Mouse (Mus musculus) thymus, postnatal 10 days (tissue): ENCODE measurements around the gene Ccrl2.

Source experiments
- DNase-seq, 2 experiments: peaks; one replicate each; pipeline ENCODE4 v3.0.0; 2021; ENCODE audit warnings: low spot score in 2 of 2

The Ccrl2 gene

GRCm38 (mm10) chr9:111058943-111059556, 1.7 kb upstream of the Ccrl2 start:
- no peak for DNase-seq

- no peak for DNase-seq
Observed at GRCm38 (mm10) chr9:111057544-111058370, 438 bp upstream of the Ccrl2 start.

- DNase-seq = no peak
Observed at GRCm38 (mm10) chr9:111056519-111056797, 861 bp downstream of the Ccrl2 start.

GRCm38 (mm10) chr9:111055800-111056518, 1.4 kb downstream of the Ccrl2 start:
- no peak for DNase-seq

- no peak for DNase-seq
Observed at GRCm38 (mm10) chr9:111054923-111055322, 2.4 kb downstream of the Ccrl2 start.

- no peak for DNase-seq
Observed at GRCm38 (mm10) chr9:111048452-111048851, 8.9 kb downstream of the Ccrl2 start.

- DNase-seq = no peak
Observed at GRCm38 (mm10) chr9:111047266-111047665, 10.1 kb downstream of the Ccrl2 start.

GRCm38 (mm10) chr9:111046222-111046621, 11.1 kb downstream of the Ccrl2 start:
- DNase-seq = no peak

- DNase-seq = no peak
Observed at GRCm38 (mm10) chr9:111042266-111042665, 15.1 kb downstream of the Ccrl2 start.

GRCm38 (mm10) chr9:111039966-111040365, 17.4 kb downstream of the Ccrl2 start:
- no peak for DNase-seq

GRCm38 (mm10) chr9:111033717-111034116, 23.6 kb downstream of the Ccrl2 start:
- no peak for DNase-seq

- no peak for DNase-seq
Observed at GRCm38 (mm10) chr9:111026791-111027190, 30.5 kb downstream of the Ccrl2 start.

GRCm38 (mm10) chr9:111019022-111019421, 38.3 kb downstream of the Ccrl2 start, which contains the start of gene Ltf:
TSS of gene Ltf (plus strand) at chr9:111019271.
- no peak for DNase-seq

- DNase-seq = no peak
Observed at GRCm38 (mm10) chr9:111015658-111016057, 41.7 kb downstream of the Ccrl2 start.

GRCm38 (mm10) chr9:111012041-111012440, 45.3 kb downstream of the Ccrl2 start:
- no peak for DNase-seq

- DNase-seq = no peak
Observed at GRCm38 (mm10) chr9:111011550-111011949, 45.8 kb downstream of the Ccrl2 start.

- no peak for DNase-seq
Observed at GRCm38 (mm10) chr9:111009763-111010162, 47.6 kb downstream of the Ccrl2 start.

- no peak for DNase-seq
Observed at GRCm38 (mm10) chr9:111006544-111006943, 50.8 kb downstream of the Ccrl2 start.
